Mouse (Mus musculus) myocyte (in vitro differentiated cells): ENCODE data around the gene Gtf3c1.

ENCODE experiments used
- MYOD1 ChIP-seq, 3 experiments: IDR thresholded peaks; one replicate each; pipeline ENCODE4 v1.6.1; 2011; ENCODE audit warnings: control low read depth in 2 of 3, low read depth in 2 of 3, mild to moderate bottlenecking in 2 of 3, moderate library complexity in 1 of 3; ENCODE audit not compliant: insufficient read length in 2 of 3, control insufficient read depth in 1 of 3
- POLR2A ChIP-seq: IDR thresholded peaks from one replicate; pipeline ENCODE4 v1.6.1; 2011; ENCODE audit warnings: low read depth, mild to moderate bottlenecking, control low read depth, moderate library complexity; ENCODE audit not compliant: insufficient read length
- USF1 ChIP-seq: IDR thresholded peaks from one replicate; pipeline ENCODE4 v1.6.1; 2011; ENCODE audit warnings: low read depth, mild to moderate bottlenecking, control low read depth, moderate library complexity

DNA sequence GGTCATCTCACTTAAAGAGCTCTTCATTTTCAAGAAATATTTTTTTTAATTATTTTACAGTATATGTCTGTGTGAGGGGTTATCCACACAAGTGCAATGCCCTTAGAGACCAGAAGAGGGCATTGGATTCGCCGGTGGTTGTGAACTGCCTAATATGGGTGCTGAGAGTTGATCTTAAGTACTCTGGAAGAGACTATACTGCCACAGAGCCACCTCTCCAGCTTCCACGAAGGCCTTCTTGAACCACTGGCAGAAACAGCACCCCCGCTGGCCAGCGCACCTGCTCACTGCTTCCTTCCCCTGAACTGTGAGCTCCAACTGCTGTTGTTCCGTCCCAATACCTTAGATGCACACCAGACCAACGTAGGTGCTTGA lies 39.7 kb upstream of the Gtf3c1 start:
- TF ChIP-seq POLR2A (no peak), MYOD1 (IDR thresholded peaks at IDR 0.05; ENCODE audit: control insufficient read depth in 1 of 3, insufficient read length in 2 of 3, low read depth in 2 of 3) (no peak), USF1 (no peak)
